Mouse (Mus musculus) kidney, postnatal 0 days (tissue): ENCODE measurements at regions not wholly inside any gene's neighbourhood (a gene's known extent, or its start where the extent isn't known, plus 50 kb on each side); places are given as distances from the start of the nearest gene placed in this dataset.

Experiments used
- ATAC-seq: fragments of 200-750 bp; cut with Nextera tagmentation; replicated peaks from 2 replicates; pipeline ENCODE4 v1.8.0; 2017; ENCODE audit warnings: low read depth, moderate number of reproducible peaks, moderate TSS enrichment, moderate library complexity; ENCODE audit not compliant: low FRiP score
- DNase-seq: peaks from one replicate; pipeline ENCODE4 v3.0.0-alpha.2; 2016; ENCODE audit warnings: low spot score
- H3K27ac ChIP-seq: fragments of 300-500 bp; sonication (generic); 2 replicates; pipeline ENCODE4 v1.5.1; 2014; ENCODE audit warnings: mild to moderate bottlenecking
- H3K27me3 ChIP-seq: fragments of 300-500 bp; sonication (generic); 2 replicates; pipeline ENCODE4 v1.6.1; 2014; ENCODE audit warnings: low read length, mixed read lengths; ENCODE audit not compliant: insufficient read depth
- H3K36me3 ChIP-seq: fragments of 300-500 bp; sonication (generic); 2 replicates; pipeline ENCODE4 v1.6.1; 2014; ENCODE audit warnings: low read length, mixed read lengths; ENCODE audit not compliant: insufficient read depth
- H3K4me1 ChIP-seq: fragments of 300-500 bp; sonication (generic); replicated peaks from 2 replicates; pipeline ENCODE4 v1.6.1; 2014; ENCODE audit warnings: antibody characterized with exemption, low read length, mixed read lengths; ENCODE audit not compliant: insufficient read depth
- H3K4me2 ChIP-seq: fragments of 300-500 bp; sonication (generic); 2 replicates; pipeline ENCODE4 v1.6.1; 2014; ENCODE audit warnings: mild to moderate bottlenecking, low read length, moderate library complexity, mixed read lengths
- H3K4me3 ChIP-seq: fragments of 300-500 bp; sonication (generic); replicated peaks from 2 replicates; pipeline ENCODE4 v1.5.1; 2014; ENCODE audit warnings: low read depth, low read length
- H3K9ac ChIP-seq: fragments of 300-500 bp; sonication (generic); 2 replicates; pipeline ENCODE4 v1.6.1; 2014; ENCODE audit warnings: low read depth, low read length
- H3K9me3 ChIP-seq: fragments of 300-500 bp; sonication (generic); replicated peaks from 2 replicates; pipeline ENCODE4 v1.6.1; 2016; ENCODE audit warnings: low read length, inconsistent platforms, mixed read lengths
- CTCF ChIP-seq: IDR thresholded peaks from 2 replicates; pipeline ENCODE4 v1.5.1; 2016; ENCODE audit warnings: antibody characterized with exemption, low read depth, mild to moderate bottlenecking, moderate library complexity
- WGBS: fragments of 180-500 bp; shearing (Covaris S2); extraction: QIAGEN DNeasy Blood & Tissue Kit; methylation state at CpG from one replicate; pipeline ENCODE4 v1.1.7; 2014; 5-methylcytosine and 5-hydroxymethylcytosine counted together

GRCm38 (mm10) chr4:94343331-94343730 lies 213.0 kb upstream of the Gm10306 start:
- no peak for DNase-seq
- Histone ChIP-seq H3K36me3 (no peaks in the 10 kb centered on the region), H3K27me3 (no peaks in the 10 kb centered on the region), H3K4me3 (no peak overlapping the region), H3K9ac (no peak overlapping the region), H3K9me3 (no peaks in the 10 kb centered on the region), H3K27ac (no peak overlapping the region), H3K4me2 (no peak overlapping the region), H3K4me1 (no peaks in the 10 kb centered on the region)
- ATAC-seq, result no peak
- TF ChIP-seq CTCF, result no peak

GRCm38 (mm10) chr4:94349273-94349672 lies 207.1 kb upstream of the Gm10306 start:
- no peak overlapping the region for H3K4me2 ChIP-seq
- no peak overlapping the region for H3K27ac ChIP-seq
- WGBS, result 29% methylated on average over 1 of the region's 1 CpGs
- peak; percentile 54; the same call in 1 of the 2 replicates for TF ChIP-seq CTCF
- no peaks in the 10 kb centered on the region for H3K9me3 ChIP-seq
- DNase-seq, result peak; percentile 16
- ATAC-seq, result no peak
- no peaks in the 10 kb centered on the region for H3K4me1 ChIP-seq
- H3K9ac ChIP-seq, result no peak overlapping the region
- no peak overlapping the region for H3K4me3 ChIP-seq
- no peaks in the 10 kb centered on the region for H3K36me3 ChIP-seq
- H3K27me3 ChIP-seq, result no peaks in the 10 kb centered on the region

- Histone ChIP-seq H3K4me2 (no peak overlapping the region), H3K27me3 (no peaks in the 10 kb centered on the region), H3K9me3 (no peaks in the 10 kb centered on the region), H3K27ac (no peak overlapping the region), H3K4me3 (no peak overlapping the region), H3K36me3 (no peaks in the 10 kb centered on the region), H3K4me1 (no peaks in the 10 kb centered on the region), H3K9ac (no peak overlapping the region)
- ATAC-seq, result no peak
- whole genome bisulfite sequencing, result 88% methylated on average over 1 of the region's 1 CpGs
- TF ChIP-seq CTCF, result no peak
- DNase-seq, result no peak
These were observed 199.4 kb upstream of the Gm10306 start for GRCm38 (mm10) chr4:94356982-94357381.

GRCm38 (mm10) chr4:94360810-94361527 lies 195.4 kb upstream of the Gm10306 start:
- H3K4me3 ChIP-seq, result no peak overlapping the region
- H3K9me3 ChIP-seq, result no peaks in the 10 kb centered on the region
- no peaks in the 10 kb centered on the region for H3K36me3 ChIP-seq
- no peaks in the 10 kb centered on the region for H3K4me1 ChIP-seq
- TF ChIP-seq CTCF, result no peak
- H3K9ac ChIP-seq, result no peak overlapping the region
- H3K4me2 ChIP-seq, result peak overlapping the region; percentile 23; the same call in 1 of the 2 replicates
- WGBS, result 29% methylated on average over 13 of the region's 13 CpGs
- H3K27ac ChIP-seq, result no peak overlapping the region
- no peaks in the 10 kb centered on the region for H3K27me3 ChIP-seq
- peak; percentile 42 for DNase-seq
- 0 out of 2 replicates have a peak, but pooled peaks have one; percentile 21 for ATAC-seq

GRCm38 (mm10) chr4:94361528-94362217 lies 194.7 kb upstream of the Gm10306 start:
- WGBS, result 36% methylated on average over 12 of the region's 12 CpGs
- ATAC-seq, result no peak

GRCm38 (mm10) chr4:94365375-94365774 lies 191.0 kb upstream of the Gm10306 start:
- ATAC-seq (no peak), DNase-seq (peak; percentile 88)
- 11% methylated on average over 4 of the region's 4 CpGs for WGBS
- Histone ChIP-seq H3K36me3 (no peaks in the 10 kb centered on the region), H3K4me3 (no peak overlapping the region), H3K4me1 (no peaks in the 10 kb centered on the region), H3K27me3 (no peaks in the 10 kb centered on the region), H3K9me3 (no peaks in the 10 kb centered on the region), H3K9ac (no peak overlapping the region), H3K27ac (no peak overlapping the region), H3K4me2 (no peak overlapping the region)
- no peak for TF ChIP-seq CTCF

More at GRCm38 (mm10) chr4:94361528-94362217, 194.7 kb upstream of the Gm10306 start:
- no peak for DNase-seq
- TF ChIP-seq CTCF, result no peak
- no peak overlapping the region for H3K9ac ChIP-seq
- peak overlapping the region; percentile 23; the same call in 1 of the 2 replicates for H3K4me2 ChIP-seq
- H3K9me3 ChIP-seq, result no peaks in the 10 kb centered on the region
- H3K4me3 ChIP-seq, result no peak overlapping the region
- H3K36me3 ChIP-seq, result no peaks in the 10 kb centered on the region
- H3K27me3 ChIP-seq, result no peaks in the 10 kb centered on the region
- H3K27ac ChIP-seq, result no peak overlapping the region
- H3K4me1 ChIP-seq, result no peaks in the 10 kb centered on the region
